ENCODE assay signal across 8 mouse cellular contexts in the genomic region with DNA sequence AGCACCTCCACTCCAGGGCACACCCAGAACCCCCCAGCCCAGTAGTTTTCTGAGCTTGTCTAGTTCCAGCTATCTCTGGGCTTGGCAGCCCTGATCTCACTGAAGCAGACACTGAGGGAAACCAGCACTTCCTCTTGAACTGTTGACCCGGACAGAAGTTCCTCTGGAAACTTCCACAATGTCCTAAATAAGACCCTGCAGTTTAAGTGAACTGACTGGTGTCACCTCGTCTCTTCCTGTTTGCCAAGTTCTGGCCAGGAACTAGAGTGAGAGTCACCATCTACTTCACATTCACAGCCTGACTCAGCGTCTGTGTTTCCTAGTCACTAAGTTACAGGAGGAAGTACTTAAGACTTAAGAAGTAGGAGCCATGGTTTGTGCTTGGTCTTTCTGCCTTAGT. TPM values are rescaled to one million over a fixed set of nuclear protein-coding genes. Genes with fewer than 3 reads are reported as not detected.
A peak's percentile ranks its signal among the peaks of the same experiment; 100 is the strongest.
DNase-seq lines count a peak whose midpoint lies in the region; ATAC-seq and TF ChIP-seq lines count a peak whose summit lies in the region.

No protein-coding gene starts in this region.

- peak; percentile 75 for DNase-seq in A20 (ENCODE audit: low read depth, low spot score)
- DNase-seq in lung, adult 18-20 months = peak; percentile 49 to 68
- no peak for DNase-seq in cerebellum, adult 11-12 months
- DNase-seq in left cerebral cortex, adult 18-20 months (ENCODE audit: low spot score in 2 of 2) = no peak
- DNase-seq in cerebellum, adult 9-10 months = no peak
- DNase-seq in right cerebral cortex, postnatal 36 days (ENCODE audit: low spot score in 2 of 2) = no peak

- TF ChIP-seq POLR2A in bone marrow macrophage, adult 2 months (IDR thresholded peaks at IDR 0.05; ENCODE audit: borderline replicate concordance, low read depth, low read length) = no peak

- peak; percentile 58 to 79 for ATAC-seq in hematopoietic stem cell, adult 5-6 weeks (replicated peaks in 1 of 2; ENCODE audit: insufficient read depth in 1 of 2, low FRiP score in 2 of 2, low TSS enrichment in 1 of 2, low read depth in 1 of 2, poor library complexity in 2 of 2, severe bottlenecking in 2 of 2)

- peaks cover 54% of the 10 kb centered on the region for H3K4me1 ChIP-seq in bone marrow macrophage, adult 2 months (ENCODE audit: control insufficient read depth, insufficient read depth, low read length)

- peak overlapping the region; percentile 33 for H3K27ac ChIP-seq in bone marrow macrophage, adult 2 months (ENCODE audit: insufficient read depth, low read depth, low read length)

- H3K4me3 ChIP-seq in bone marrow macrophage, adult 2 months (ENCODE audit: insufficient read depth, low read length) = no peak overlapping the region

- TF ChIP-seq CTCF in bone marrow macrophage, adult 2 months (IDR thresholded peaks at IDR 0.05; ENCODE audit: low read depth, low read length) = no peak

RNA-seq across cellular contexts. Expression of a gene that starts 52.5 kb away (rescaled TPM):
- polyA plus RNA-seq in bone marrow macrophage, adult 2 months (2012; ENCODE audit: insufficient read depth, insufficient read length, missing spikeins) = 24.4 and 27.0 TPM in 2 replicates
- total RNA-seq in hematopoietic stem cell, adult 5-6 weeks (2017) = 0.88 and 3.0 TPM in 2 replicates
- total RNA-seq in left cerebral cortex, adult 18-20 months (2021) = 10 to 100 TPM; 47.0 to 56.8 TPM

Comparison
In these comparisons a context has a peak if more than half of its experiments do, and no peak if none do; other contexts are left out.
1. DNase-seq: peak in A20 (single experiment) and lung, adult 18-20 months (2 of 2); none in cerebellum, adult 11-12 months (single experiment), left cerebral cortex, adult 18-20 months (0 of 2), cerebellum, adult 9-10 months (single experiment) and right cerebral cortex, postnatal 36 days (0 of 2).
2. RNA of a gene that starts 52.5 kb away (total RNA-seq): 47.0 to 56.8 TPM in left cerebral cortex, adult 18-20 months; 0.88 to 3.0 TPM in hematopoietic stem cell, adult 5-6 weeks; every median in the first group is over 10 times any median in the second.